Mouse (Mus musculus) urinary bladder, adult 18-20 months (tissue): ENCODE results near the gene Utp3.

Experiments used
- DNase-seq, 2 experiments: peaks; one replicate each; pipeline ENCODE4 v3.0.0; 2022; ENCODE audit warnings: low spot score in 2 of 2, mixed read lengths in 2 of 2

Gene Utp3

GRCm38 (mm10) chr5:88569541-88569940, 15.3 kb downstream of the Utp3 start:
- no peak for DNase-seq

- DNase-seq: no peak
Observed at GRCm38 (mm10) chr5:88574829-88575228, 20.6 kb downstream of the Utp3 start.

- DNase-seq: peak in 1 of 2 experiments; percentile 48
Observed at GRCm38 (mm10) chr5:88575506-88576338, 21.5 kb downstream of the Utp3 start.

- DNase-seq: no peak
Observed at GRCm38 (mm10) chr5:88580681-88581080, 26.4 kb downstream of the Utp3 start.

GRCm38 (mm10) chr5:88581343-88581742, 27.1 kb downstream of the Utp3 start:
- no peak for DNase-seq

GRCm38 (mm10) chr5:88583271-88584031, 29.2 kb downstream of the Utp3 start:
- peak in 1 of 2 experiments; percentile 5 for DNase-seq

GRCm38 (mm10) chr5:88584061-88584460, 29.8 kb downstream of the Utp3 start:
- DNase-seq: no peak

GRCm38 (mm10) chr5:88586407-88587174, 32.3 kb downstream of the Utp3 start:
- DNase-seq: no peak

GRCm38 (mm10) chr5:88587211-88587934, 33.1 kb downstream of the Utp3 start:
- no peak for DNase-seq

- no peak for DNase-seq
Observed at GRCm38 (mm10) chr5:88588481-88588880, 34.2 kb downstream of the Utp3 start.

GRCm38 (mm10) chr5:88593421-88594172, 39.3 kb downstream of the Utp3 start:
- DNase-seq: no peak

GRCm38 (mm10) chr5:88594173-88594569, 39.9 kb downstream of the Utp3 start:
- no peak for DNase-seq

- no peak for DNase-seq
Observed at GRCm38 (mm10) chr5:88595537-88596455, 41.5 kb downstream of the Utp3 start.

GRCm38 (mm10) chr5:88598961-88599360, 44.7 kb downstream of the Utp3 start:
- DNase-seq: no peak

- DNase-seq: no peak
Observed at GRCm38 (mm10) chr5:88602030-88602429, 47.8 kb downstream of the Utp3 start.

- DNase-seq: no peak
Observed at GRCm38 (mm10) chr5:88602713-88603112, 48.5 kb downstream of the Utp3 start.

GRCm38 (mm10) chr5:88604046-88604445, 49.8 kb downstream of the Utp3 start:
- no peak for DNase-seq

- no peak for DNase-seq
Observed at GRCm38 (mm10) chr5:88604641-88605358, 50.5 kb downstream of the Utp3 start.
